Mouse (Mus musculus) adrenal gland, adult 18-20 months (tissue): ENCODE results near the gene Ltbr. TPM values are rescaled to one million over a fixed set of nuclear protein-coding genes. Genes with fewer than 3 reads are reported as not detected.

Source experiments
- DNase-seq, 2 experiments: peaks; one replicate each; pipeline ENCODE4 v3.0.0; 2021 to 2022; ENCODE audit warnings: low spot score in 2 of 2
- long read RNA-seq, 2 experiments: library from polyadenylated mRNA; stranded (forward); transcript quantifications; one replicate each; pipeline ENCODE4 v2.0.0; 2021
- total RNA-seq, 2 experiments: library from RNA; stranded (reverse); gene quantifications; 1 replicate in 1 of 2; 2 replicates in 1 of 2; pipeline ENCODE4 v1.2.3; 2021

Ltbr gene
- 10 to 100 TPM; 56.6 to 78.9 TPM for total RNA-seq
- long read RNA-seq, experiment 1, transcript Ltbr-201 (10 exons, 2,107 nt) = major isoform, 20 of 22 reads
- long read RNA-seq, experiment 1, partial matches to known transcripts = 1 of 22 reads
- long read RNA-seq, experiment 1, other reads (novel, unspliced or antisense) = 1 of 22 reads
- long read RNA-seq, experiment 2, transcript Ltbr-201 (10 exons, 2,107 nt) = major isoform, 15 of 45 reads
- long read RNA-seq, experiment 2, partial matches to known transcripts = 21 of 45 reads
- long read RNA-seq, experiment 2, other reads (novel, unspliced or antisense) = 9 of 45 reads

GRCm38 (mm10) chr6:125313546-125314230 lies at the start of gene Ltbr:
Gene Ltbr, minus strand, starts transcription at chr6:125313885.
- peak; percentile 84 to 85 for DNase-seq

GRCm38 (mm10) chr6:125363021-125363420 lies 49.3 kb upstream of the Ltbr start:
- no peak for DNase-seq

GRCm38 (mm10) chr6:125361467-125362291 lies 48.0 kb upstream of the Ltbr start:
- peak in 1 of 2 experiments; percentile 44 for DNase-seq

GRCm38 (mm10) chr6:125360846-125361245 lies 47.2 kb upstream of the Ltbr start:
- no peak for DNase-seq

- no peak for DNase-seq
These were observed 46.3 kb upstream of the Ltbr start for GRCm38 (mm10) chr6:125359999-125360398.

- DNase-seq = no peak
These were observed 43.6 kb upstream of the Ltbr start for GRCm38 (mm10) chr6:125357334-125357733.

- no peak for DNase-seq
These were observed 42.6 kb upstream of the Ltbr start for GRCm38 (mm10) chr6:125356264-125356663.

GRCm38 (mm10) chr6:125355197-125355741 lies 41.6 kb upstream of the Ltbr start:
- DNase-seq = no peak

GRCm38 (mm10) chr6:125354352-125355151 lies 40.9 kb upstream of the Ltbr start:
- peak; percentile 64 to 69 for DNase-seq

GRCm38 (mm10) chr6:125353655-125354054 lies 40.0 kb upstream of the Ltbr start:
- no peak for DNase-seq

GRCm38 (mm10) chr6:125353221-125353620 lies 39.5 kb upstream of the Ltbr start:
- no peak for DNase-seq

GRCm38 (mm10) chr6:125352811-125353210 lies 39.1 kb upstream of the Ltbr start:
- no peak for DNase-seq

- peak in 1 of 2 experiments; percentile 51 for DNase-seq
These were observed 38.3 kb upstream of the Ltbr start for GRCm38 (mm10) chr6:125352046-125352384.

- peak in 1 of 2 experiments; percentile 68 for DNase-seq
These were observed 37.8 kb upstream of the Ltbr start for GRCm38 (mm10) chr6:125351368-125352045.

- DNase-seq = no peak
These were observed 37.3 kb upstream of the Ltbr start for GRCm38 (mm10) chr6:125350995-125351324.

GRCm38 (mm10) chr6:125350231-125350994 lies 36.7 kb upstream of the Ltbr start:
- peak in 1 of 2 experiments; percentile 49 for DNase-seq

GRCm38 (mm10) chr6:125349575-125350230 lies 36.0 kb upstream of the Ltbr start:
- peak; percentile 68 to 71 for DNase-seq

- no peak for DNase-seq
These were observed 35.3 kb upstream of the Ltbr start, which contains the start of gene Tnfrsf1a for GRCm38 (mm10) chr6:125348721-125349574. Gene Tnfrsf1a, plus strand, starts transcription at chr6:125349362.
